ENCODE assay signal across 9 mouse cellular contexts in genomic region chr13:5804381-5804941, GRCm38 (mm10). TPM values are rescaled to one million over a fixed set of nuclear protein-coding genes. Genes with fewer than 3 reads are reported as not detected.
DNase-seq lines count a peak whose midpoint lies in the region; ATAC-seq and TF ChIP-seq lines count a peak whose summit lies in the region.
"Had no signal": no experiment of that assay in that cellular context is flagged by ENCODE, and none has a peak within 500 bp of the region (broad histone marks: within the 10 kb centered on the region; RNA-seq: fewer than 3 reads in every experiment).

No protein-coding gene starts in this region.

- 32% methylated on average over 7 of the region's 7 CpGs for WGBS in kidney, embryonic 16.5 days
- 17% methylated on average over 7 of the region's 7 CpGs for WGBS in hindbrain, embryonic 12.5 days
- WGBS in midbrain, embryonic 15.5 days: 22% methylated on average over 7 of the region's 7 CpGs

- CTCF ChIA-PET in Patski (lab: Charles Lee): no interaction called here

- H3K27ac ChIP-seq in kidney, embryonic 16.5 days (ENCODE audit: low read length): peak overlapping the region; percentile 87
- H3K27ac ChIP-seq in hindbrain, embryonic 12.5 days: no peak overlapping the region
- H3K27ac ChIP-seq in midbrain, embryonic 15.5 days: no peak overlapping the region

- H3K4me2 ChIP-seq in kidney, embryonic 16.5 days (replicated peaks; ENCODE audit: low read depth, low read length): no peak overlapping the region
- H3K4me2 ChIP-seq in hindbrain, embryonic 12.5 days (replicated peaks): no peak overlapping the region
- no peak overlapping the region for H3K4me2 ChIP-seq in midbrain, embryonic 15.5 days

- no peak overlapping the region for H3K4me3 ChIP-seq in kidney, embryonic 16.5 days (ENCODE audit: low read length)
- no peak overlapping the region for H3K4me3 ChIP-seq in hindbrain, embryonic 12.5 days
- no peak overlapping the region for H3K4me3 ChIP-seq in midbrain, embryonic 15.5 days

- in situ Hi-C loops in Patski (cut with MboI; ENCODE audit: low pct_unique_long_range_greater_than_20kb): loop anchor here (10.0 kb wide), 1 partner anchor 1030 kb away; no protein-coding TSS in a partner anchor

- peak; percentile 68; the same call in 1 of the 2 replicates for ATAC-seq in kidney, embryonic 16.5 days (ENCODE audit: low FRiP score, low TSS enrichment)
- peak; percentile 24 for ATAC-seq in Patski
- ATAC-seq in inflammation-experienced regulatory T-cells, adult 6 months: peak; percentile 29
- ATAC-seq in hindbrain, embryonic 12.5 days (ENCODE audit: low FRiP score): no peak
- no peak for ATAC-seq in midbrain, embryonic 15.5 days (replicated peaks)

- no peak for TF ChIP-seq CTCF in Patski (IDR thresholded peaks at IDR 0.05)

- no peaks in the 10 kb centered on the region for H3K36me3 ChIP-seq in kidney, embryonic 16.5 days (ENCODE audit: insufficient read depth, low read length)
- H3K36me3 ChIP-seq in hindbrain, embryonic 12.5 days: no peaks in the 10 kb centered on the region
- no peaks in the 10 kb centered on the region for H3K36me3 ChIP-seq in midbrain, embryonic 15.5 days (replicated peaks)

- no peaks in the 10 kb centered on the region for H3K27me3 ChIP-seq in kidney, embryonic 16.5 days (ENCODE audit: insufficient read depth, low read length)
- no peaks in the 10 kb centered on the region for H3K27me3 ChIP-seq in Patski
- H3K27me3 ChIP-seq in hindbrain, embryonic 12.5 days: no peaks in the 10 kb centered on the region
- H3K27me3 ChIP-seq in midbrain, embryonic 15.5 days (replicated peaks): no peaks in the 10 kb centered on the region

- peaks cover 13% of the 10 kb centered on the region for H3K4me1 ChIP-seq in kidney, embryonic 16.5 days (ENCODE audit: insufficient read depth, low read length)
- H3K4me1 ChIP-seq in hindbrain, embryonic 12.5 days: no peaks in the 10 kb centered on the region
- H3K4me1 ChIP-seq in midbrain, embryonic 15.5 days: no peaks in the 10 kb centered on the region

- POLR2A ChIA-PET in Patski (lab: Charles Lee): no interaction called here

- no peak for DNase-seq in kidney, postnatal 10 days
- DNase-seq in Patski (ENCODE audit: low read depth, low spot score): no peak
- DNase-seq in naive thymus-derived CD4-positive, alpha-beta T cell, adult 2 months (ENCODE audit: low read depth): peak; percentile 26
- no peak for DNase-seq in frontal cortex, postnatal 25 days (ENCODE audit: low spot score in 2 of 2)
- DNase-seq: adrenal gland, postnatal 14 days had no signal

- H3K9ac ChIP-seq in kidney, embryonic 16.5 days (replicated peaks; ENCODE audit: low read length): no peak overlapping the region
- H3K9ac ChIP-seq in hindbrain, embryonic 12.5 days: no peak overlapping the region
- no peak overlapping the region for H3K9ac ChIP-seq in midbrain, embryonic 15.5 days

- H3K9me3 ChIP-seq in kidney, embryonic 16.5 days (ENCODE audit: low read length): no peaks in the 10 kb centered on the region
- no peaks in the 10 kb centered on the region for H3K9me3 ChIP-seq in hindbrain, embryonic 12.5 days (replicated peaks)
- H3K9me3 ChIP-seq in midbrain, embryonic 15.5 days: no peaks in the 10 kb centered on the region

RNA-seq across cellular contexts. Expression of gene Klf6, which starts 56.8 kb away (rescaled TPM):
- polyA plus RNA-seq in kidney, embryonic 16.5 days (2015; fragmentation: Nextera tagmentation; extraction: Ambion mirVana): 57.3 and 65.4 TPM in 2 replicates
- polyA plus RNA-seq in Patski (2021): 98.7 TPM
- polyA plus RNA-seq in inflammation-experienced regulatory T-cells, adult 6 months (2017; shearing (Covaris generic)): 100 to 1,000 TPM; 120 to 191 (median 184) TPM
- polyA plus RNA-seq in hindbrain, embryonic 12.5 days (2016; fragmentation: Nextera tagmentation; extraction: Ambion mirVana): 92.0 and 94.7 TPM in 2 replicates
- polyA plus RNA-seq in midbrain, embryonic 15.5 days (2015; fragmentation: Nextera tagmentation; extraction: Ambion mirVana): 104 TPM in 2 replicates

Comparison
In these comparisons a context has a peak if more than half of its experiments do, and no peak if none do; other contexts are left out.
1. ATAC-seq: peak in kidney, embryonic 16.5 days (single experiment), Patski (single experiment) and inflammation-experienced regulatory T-cells, adult 6 months (single experiment); none in hindbrain, embryonic 12.5 days (single experiment) and midbrain, embryonic 15.5 days (single experiment).